Mouse (Mus musculus): ENCODE measurements around the gene Mns1. TPM values are rescaled to one million over a fixed set of nuclear protein-coding genes. Genes with fewer than 3 reads are reported as not detected.

Mns1 gene
- polyA plus RNA-seq, 1 experiment from 2014 or later = 51.7 TPM

DNA sequence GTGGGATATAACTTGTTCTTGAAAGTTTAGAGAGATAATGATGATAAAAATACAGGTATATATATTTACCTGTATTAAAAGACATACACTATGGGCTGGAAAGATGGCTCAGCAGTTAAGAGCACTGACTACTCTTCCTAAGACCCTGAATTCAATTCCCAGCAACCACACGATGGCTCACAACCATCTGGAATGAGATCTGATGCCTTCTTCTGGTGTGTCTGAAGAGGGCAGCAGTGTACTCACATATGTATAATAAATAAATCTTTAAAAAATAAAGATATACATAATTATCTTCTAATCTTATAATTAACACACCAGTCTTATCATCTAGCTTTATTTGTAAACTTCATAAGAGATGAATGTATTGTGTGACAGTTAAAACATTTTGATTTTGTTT is 18.6 kb downstream of the Mns1 start:
- no peak for DNase-seq (ENCODE audit: low spot score)
- Histone ChIP-seq H3K4me1 (replicated peaks; ENCODE audit: control insufficient read depth, insufficient read depth, low read length) (no peaks in the 10 kb centered on the region), H3K27me3 (ENCODE audit: control insufficient read depth, insufficient read depth, low read length) (no peaks in the 10 kb centered on the region), H3K36me3 (ENCODE audit: control insufficient read depth, insufficient read depth, low read length) (peaks cover 5% of the 10 kb centered on the region; the same call in 1 of the 2 replicates), H3K4me2 (ENCODE audit: low read depth, low read length, severe bottlenecking) (no peak overlapping the region), H3K9ac (ENCODE audit: low read length) (no peak overlapping the region), H3K4me3 (ENCODE audit: low read depth, low read length) (no peak overlapping the region), H3K27ac (ENCODE audit: low read depth, low read length) (no peak overlapping the region), H3K9me3 (ENCODE audit: control insufficient read depth, low read length) (no peaks in the 10 kb centered on the region)
- no peak for ATAC-seq (replicated peaks; ENCODE audit: low FRiP score)
- 36% methylated on average over 1 of the region's 1 CpGs for WGBS

- ATAC-seq (replicated peaks; ENCODE audit: low FRiP score) (0 out of 2 replicates have a peak, but pooled peaks have one; percentile 58), DNase-seq (ENCODE audit: low spot score) (peak; percentile 65)
- Histone ChIP-seq H3K4me2 (ENCODE audit: low read depth, low read length, severe bottlenecking) (no peak overlapping the region), H3K36me3 (ENCODE audit: control insufficient read depth, insufficient read depth, low read length) (peaks cover 5% of the 10 kb centered on the region; the same call in 1 of the 2 replicates), H3K4me3 (ENCODE audit: low read depth, low read length) (no peak overlapping the region), H3K9ac (ENCODE audit: low read length) (no peak overlapping the region), H3K4me1 (replicated peaks; ENCODE audit: control insufficient read depth, insufficient read depth, low read length) (no peaks in the 10 kb centered on the region), H3K27ac (ENCODE audit: low read depth, low read length) (no peak overlapping the region), H3K9me3 (ENCODE audit: control insufficient read depth, low read length) (no peaks in the 10 kb centered on the region), H3K27me3 (ENCODE audit: control insufficient read depth, insufficient read depth, low read length) (no peaks in the 10 kb centered on the region)
- WGBS = 26% methylated on average over 5 of the region's 5 CpGs
Measured at GRCm38 (mm10) chr9:72458233-72458632, 20.4 kb downstream of the Mns1 start.

- DNase-seq (ENCODE audit: low spot score) = no peak
- H3K4me2 ChIP-seq (ENCODE audit: low read depth, low read length, severe bottlenecking) = no peak overlapping the region
- peaks cover 5% of the 10 kb centered on the region; the same call in 1 of the 2 replicates for H3K36me3 ChIP-seq (ENCODE audit: control insufficient read depth, insufficient read depth, low read length)
- H3K9ac ChIP-seq (ENCODE audit: low read length) = no peak overlapping the region
- no peak overlapping the region for H3K27ac ChIP-seq (ENCODE audit: low read depth, low read length)
- H3K27me3 ChIP-seq (ENCODE audit: control insufficient read depth, insufficient read depth, low read length) = no peaks in the 10 kb centered on the region
- no peaks in the 10 kb centered on the region for H3K9me3 ChIP-seq (ENCODE audit: control insufficient read depth, low read length)
- H3K4me3 ChIP-seq (ENCODE audit: low read depth, low read length) = no peak overlapping the region
- no peaks in the 10 kb centered on the region for H3K4me1 ChIP-seq (replicated peaks; ENCODE audit: control insufficient read depth, insufficient read depth, low read length)
- no peak for ATAC-seq (replicated peaks; ENCODE audit: low FRiP score)
- 86% methylated on average over 3 of the region's 3 CpGs for whole genome bisulfite sequencing
Measured at GRCm38 (mm10) chr9:72459703-72460102, 21.9 kb downstream of the Mns1 start.

GRCm38 (mm10) chr9:72460767-72461166 is 23.0 kb downstream of the Mns1 start:
- Histone ChIP-seq H3K27me3 (ENCODE audit: control insufficient read depth, insufficient read depth, low read length) (no peaks in the 10 kb centered on the region), H3K27ac (ENCODE audit: low read depth, low read length) (no peak overlapping the region), H3K36me3 (ENCODE audit: control insufficient read depth, insufficient read depth, low read length) (peaks cover 5% of the 10 kb centered on the region; the same call in 1 of the 2 replicates), H3K4me3 (ENCODE audit: low read depth, low read length) (no peak overlapping the region), H3K4me2 (ENCODE audit: low read depth, low read length, severe bottlenecking) (no peak overlapping the region), H3K9ac (ENCODE audit: low read length) (no peak overlapping the region), H3K9me3 (ENCODE audit: control insufficient read depth, low read length) (no peaks in the 10 kb centered on the region), H3K4me1 (replicated peaks; ENCODE audit: control insufficient read depth, insufficient read depth, low read length) (no peaks in the 10 kb centered on the region)
- ATAC-seq (replicated peaks; ENCODE audit: low FRiP score) = no peak
- WGBS = 95% methylated on average over 3 of the region's 3 CpGs
- DNase-seq (ENCODE audit: low spot score) = no peak

DNA sequence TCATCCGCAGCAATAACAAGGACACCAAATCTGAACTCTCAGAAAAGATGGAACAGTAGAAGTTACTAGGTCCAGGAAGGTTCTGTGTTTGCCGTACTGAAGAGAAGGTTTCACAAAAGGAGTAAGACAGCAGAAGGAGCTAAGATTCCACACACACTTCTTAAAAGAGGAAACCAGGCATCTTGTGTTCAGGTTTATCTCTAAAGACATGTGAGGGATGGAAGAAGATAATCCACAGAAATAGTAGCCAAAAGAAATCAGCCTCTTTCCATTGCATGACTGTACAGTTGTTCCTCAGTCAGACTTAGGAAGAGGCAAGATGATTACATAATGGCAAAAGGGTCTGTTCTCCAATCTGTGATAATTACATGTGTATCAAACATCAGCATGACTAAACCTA is 24.6 kb downstream of the Mns1 start:
- Histone ChIP-seq H3K4me2 (ENCODE audit: low read depth, low read length, severe bottlenecking) (no peak overlapping the region), H3K9me3 (ENCODE audit: control insufficient read depth, low read length) (no peaks in the 10 kb centered on the region), H3K27ac (ENCODE audit: low read depth, low read length) (no peak overlapping the region), H3K9ac (ENCODE audit: low read length) (no peak overlapping the region), H3K4me1 (replicated peaks; ENCODE audit: control insufficient read depth, insufficient read depth, low read length) (no peaks in the 10 kb centered on the region), H3K27me3 (ENCODE audit: control insufficient read depth, insufficient read depth, low read length) (no peaks in the 10 kb centered on the region), H3K36me3 (ENCODE audit: control insufficient read depth, insufficient read depth, low read length) (peaks cover 3% of the 10 kb centered on the region; the same call in 1 of the 2 replicates), H3K4me3 (ENCODE audit: low read depth, low read length) (no peak overlapping the region)
- ATAC-seq (replicated peaks; ENCODE audit: low FRiP score) (no peak), DNase-seq (ENCODE audit: low spot score) (no peak)
- WGBS = 94% methylated on average over 2 of the region's 2 CpGs

DNA sequence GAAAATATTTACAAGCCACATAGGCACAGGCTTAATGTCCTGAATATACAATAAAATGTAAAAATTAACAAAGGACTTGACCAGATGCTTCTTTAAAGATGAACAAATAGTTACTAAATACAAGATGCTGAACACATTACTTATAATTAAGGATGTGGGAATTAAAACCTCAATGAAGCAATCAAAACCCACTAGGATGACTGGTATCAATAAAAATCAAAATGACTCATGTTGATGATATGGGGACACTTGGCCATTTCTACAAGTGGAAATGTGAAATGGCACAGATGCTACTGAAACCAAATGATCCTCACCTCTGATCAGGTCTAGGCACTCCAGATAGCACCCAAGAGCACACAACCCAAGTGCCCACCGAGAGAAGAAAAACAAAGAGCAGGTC is 27.0 kb downstream of the Mns1 start:
- Histone ChIP-seq H3K27me3 (ENCODE audit: control insufficient read depth, insufficient read depth, low read length) (no peaks in the 10 kb centered on the region), H3K4me3 (ENCODE audit: low read depth, low read length) (no peak overlapping the region), H3K36me3 (ENCODE audit: control insufficient read depth, insufficient read depth, low read length) (peaks cover 3% of the 10 kb centered on the region; the same call in 1 of the 2 replicates), H3K9ac (ENCODE audit: low read length) (no peak overlapping the region), H3K4me2 (ENCODE audit: low read depth, low read length, severe bottlenecking) (no peak overlapping the region), H3K9me3 (ENCODE audit: control insufficient read depth, low read length) (no peaks in the 10 kb centered on the region), H3K4me1 (replicated peaks; ENCODE audit: control insufficient read depth, insufficient read depth, low read length) (no peaks in the 10 kb centered on the region), H3K27ac (ENCODE audit: low read depth, low read length) (no peak overlapping the region)
- WGBS = 87% methylated on average over 1 of the region's 1 CpGs
- no peak for DNase-seq (ENCODE audit: low spot score)
- no peak for ATAC-seq (replicated peaks; ENCODE audit: low FRiP score)

DNA sequence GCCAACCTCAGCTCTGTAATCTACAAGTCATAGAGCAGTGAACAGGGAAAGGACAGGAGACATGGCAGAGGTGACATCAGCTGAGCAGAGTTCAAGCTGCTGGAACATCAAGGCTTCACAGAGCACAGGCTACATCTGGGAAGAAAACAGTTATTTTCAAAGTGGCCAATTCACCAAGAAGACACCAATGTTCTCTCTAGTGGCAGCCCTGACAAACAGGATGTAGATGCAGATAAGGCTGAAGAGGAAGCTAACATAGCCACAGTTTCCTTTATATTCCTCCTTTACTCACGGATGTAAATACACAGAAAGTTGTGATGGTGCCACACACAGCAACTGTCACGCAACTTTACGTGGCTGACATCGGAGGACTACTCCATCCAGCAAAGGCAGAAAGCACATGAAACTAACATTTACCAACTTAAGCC is 28.0 kb downstream of the Mns1 start:
- Histone ChIP-seq H3K27me3 (ENCODE audit: control insufficient read depth, insufficient read depth, low read length) (no peaks in the 10 kb centered on the region), H3K36me3 (ENCODE audit: control insufficient read depth, insufficient read depth, low read length) (peaks cover 2% of the 10 kb centered on the region; the same call in 1 of the 2 replicates), H3K4me3 (ENCODE audit: low read depth, low read length) (no peak overlapping the region), H3K27ac (ENCODE audit: low read depth, low read length) (no peak overlapping the region), H3K4me2 (ENCODE audit: low read depth, low read length, severe bottlenecking) (no peak overlapping the region), H3K4me1 (replicated peaks; ENCODE audit: control insufficient read depth, insufficient read depth, low read length) (no peaks in the 10 kb centered on the region), H3K9ac (ENCODE audit: low read length) (no peak overlapping the region), H3K9me3 (ENCODE audit: control insufficient read depth, low read length) (no peaks in the 10 kb centered on the region)
- WGBS = over 99% methylated on average over 4 of the region's 4 CpGs
- ATAC-seq (replicated peaks; ENCODE audit: low FRiP score) (no peak), DNase-seq (ENCODE audit: low spot score) (no peak)

DNA sequence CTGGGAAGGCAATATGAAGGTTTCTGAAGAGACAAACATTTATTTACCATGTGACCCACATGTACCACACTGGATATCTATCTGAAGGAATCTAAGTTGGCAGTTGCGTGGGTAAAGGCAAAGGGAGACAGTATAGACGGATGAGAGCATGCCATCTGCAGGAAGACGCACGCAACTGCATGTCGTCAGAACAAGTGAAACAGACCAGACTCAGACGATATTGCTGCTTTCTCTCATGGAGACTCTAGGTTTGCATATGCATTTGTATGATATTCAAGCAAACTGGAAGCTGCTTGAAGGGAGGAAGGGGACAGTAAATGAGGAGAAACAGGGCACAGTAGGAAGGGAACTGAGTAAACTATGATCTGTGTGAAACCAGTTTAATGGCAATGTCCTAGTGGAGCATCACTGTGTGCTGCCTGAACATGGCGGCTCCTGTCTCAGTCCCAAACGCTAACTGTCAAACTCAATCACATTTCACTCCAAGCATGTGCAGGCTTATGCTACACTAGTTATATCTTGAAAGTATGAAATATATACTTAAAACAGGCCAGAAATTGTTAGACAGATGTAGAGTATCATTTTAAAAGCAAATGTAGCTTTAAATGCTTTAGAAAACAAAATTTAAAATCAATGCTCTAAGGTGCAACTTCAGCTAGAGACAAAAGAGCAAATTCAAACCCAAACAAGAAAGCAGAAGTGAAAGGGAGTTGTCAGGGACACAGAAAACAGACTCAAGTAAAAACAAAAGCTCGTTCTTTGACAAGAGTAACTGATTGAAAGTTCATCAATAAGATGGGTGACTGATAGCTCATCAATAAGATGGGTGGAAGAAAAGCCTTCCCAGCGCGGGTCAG is 30.0 kb downstream of the Mns1 start:
- DNase-seq (ENCODE audit: low spot score) (no peak), ATAC-seq (replicated peaks; ENCODE audit: low FRiP score) (no peak)
- H3K4me3 ChIP-seq (ENCODE audit: low read depth, low read length) = no peak overlapping the region
- WGBS = 62% methylated on average over 11 of the region's 11 CpGs
- H3K4me2 ChIP-seq (ENCODE audit: low read depth, low read length, severe bottlenecking) = no peak overlapping the region
- no peak overlapping the region for H3K9ac ChIP-seq (ENCODE audit: low read length)
- no peaks in the 10 kb centered on the region; the same call in 1 of the 2 replicates for H3K36me3 ChIP-seq (ENCODE audit: control insufficient read depth, insufficient read depth, low read length)
- H3K9me3 ChIP-seq (ENCODE audit: control insufficient read depth, low read length) = no peaks in the 10 kb centered on the region
- H3K27ac ChIP-seq (ENCODE audit: low read depth, low read length) = no peak overlapping the region
- H3K4me1 ChIP-seq (replicated peaks; ENCODE audit: control insufficient read depth, insufficient read depth, low read length) = no peaks in the 10 kb centered on the region
- H3K27me3 ChIP-seq (ENCODE audit: control insufficient read depth, insufficient read depth, low read length) = no peaks in the 10 kb centered on the region

DNA sequence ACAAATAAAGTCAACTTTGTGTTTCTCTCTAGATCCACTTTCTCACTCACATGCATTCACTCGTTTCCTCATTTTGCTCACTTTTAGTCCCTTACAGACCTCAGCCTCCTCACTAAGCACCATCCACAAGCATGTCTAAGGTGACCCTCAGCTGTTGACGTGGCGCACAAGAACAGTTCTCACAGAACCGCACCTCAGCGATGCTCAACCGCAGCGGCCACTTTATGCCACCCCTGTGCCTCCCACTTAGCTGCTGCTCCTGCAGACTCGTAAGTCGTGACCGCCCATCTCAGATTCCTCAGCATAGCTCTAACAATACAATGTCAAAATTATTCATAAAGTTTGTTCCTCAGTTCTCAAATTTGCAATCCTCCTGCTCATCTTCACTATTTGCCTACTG is 30.8 kb downstream of the Mns1 start:
- WGBS = 93% methylated on average over 10 of the region's 10 CpGs
- Histone ChIP-seq H3K27ac (ENCODE audit: low read depth, low read length) (no peak overlapping the region), H3K4me2 (ENCODE audit: low read depth, low read length, severe bottlenecking) (no peak overlapping the region), H3K9ac (ENCODE audit: low read length) (no peak overlapping the region), H3K36me3 (ENCODE audit: control insufficient read depth, insufficient read depth, low read length) (peaks cover 2% of the 10 kb centered on the region; the same call in 1 of the 2 replicates), H3K4me1 (replicated peaks; ENCODE audit: control insufficient read depth, insufficient read depth, low read length) (no peaks in the 10 kb centered on the region), H3K9me3 (ENCODE audit: control insufficient read depth, low read length) (no peaks in the 10 kb centered on the region), H3K4me3 (ENCODE audit: low read depth, low read length) (no peak overlapping the region), H3K27me3 (ENCODE audit: control insufficient read depth, insufficient read depth, low read length) (no peaks in the 10 kb centered on the region)
- no peak for DNase-seq (ENCODE audit: low spot score)
- ATAC-seq (replicated peaks; ENCODE audit: low FRiP score) = no peak

Measured in forebrain, embryonic 11.5 days (tissue).